Mouse (Mus musculus) G1E (cell line): ENCODE data around the gene Mycbpap.

ENCODE experiments used
- CTCF ChIP-seq: IDR thresholded peaks from 2 replicates; pipeline ENCODE4 v1.5.1; 2012; ENCODE audit warnings: low read depth, low read length, inconsistent platforms, mixed read lengths
- POLR2AphosphoS5 ChIP-seq: IDR thresholded peaks from 2 replicates; pipeline ENCODE4 v1.6.1; 2012; ENCODE audit warnings: low read depth, low read length, inconsistent platforms; ENCODE audit not compliant: insufficient replicate concordance

GRCm38 (mm10) chr11:94455161-94455820 is 66.3 kb downstream of the Mycbpap start:
- TF ChIP-seq CTCF: no peak
- no peak for TF ChIP-seq POLR2AphosphoS5
